In the genomic region with DNA sequence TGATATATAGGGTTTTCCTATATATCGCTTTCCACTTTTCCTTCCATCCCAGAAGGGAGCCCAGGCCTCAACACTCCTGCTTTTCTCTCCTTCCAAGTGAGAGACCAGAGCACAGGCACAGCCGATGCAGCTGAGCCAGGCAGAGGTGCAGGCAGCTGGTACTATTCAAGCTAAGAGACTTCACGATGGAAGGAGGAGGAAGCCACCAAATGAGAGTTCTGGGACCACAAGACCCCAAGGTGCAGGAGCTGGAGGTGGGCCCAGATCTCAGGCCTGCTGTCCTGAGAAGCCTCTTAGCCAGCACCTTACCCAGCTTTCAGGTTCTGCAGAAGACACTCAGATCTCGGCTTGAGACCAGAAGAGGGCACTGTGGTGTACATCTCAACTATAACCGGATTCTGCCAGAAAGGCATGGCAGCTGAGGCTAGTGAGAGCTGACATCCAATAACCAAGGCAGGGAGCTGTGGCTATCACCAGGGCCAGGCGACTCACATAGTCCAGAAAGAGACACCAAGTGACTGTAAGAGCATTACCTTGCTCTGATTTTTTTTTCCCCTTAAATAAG, we compare ENCODE assay signal across 10 mouse cellular contexts. TPM values are rescaled to one million over a fixed set of nuclear protein-coding genes. Genes with fewer than 3 reads are reported as not detected.
DNase-seq lines count a peak whose midpoint lies in the region; ATAC-seq and TF ChIP-seq lines count a peak whose summit lies in the region.
"Had no signal": no experiment of that assay in that cellular context is flagged by ENCODE, and none has a peak within 500 bp of the region (broad histone marks: within the 10 kb centered on the region; RNA-seq: fewer than 3 reads in every experiment).

No protein-coding gene starts in this region.

- H3K4me2 ChIP-seq in kidney, embryonic 16.5 days (replicated peaks; ENCODE audit: low read depth, low read length) = no peak overlapping the region
- H3K4me2 ChIP-seq: embryonic facial prominence, embryonic 12.5 days had no signal

- H3K27me3 ChIP-seq in kidney, adult 2 months (replicated peaks; ENCODE audit: control insufficient read depth, insufficient read depth, low read length) = no peaks in the 10 kb centered on the region
- no peaks in the 10 kb centered on the region for H3K27me3 ChIP-seq in kidney, embryonic 16.5 days (ENCODE audit: insufficient read depth, low read length)
- H3K27me3 ChIP-seq: embryonic facial prominence, embryonic 12.5 days had no signal

- 52% methylated on average over 6 of the region's 6 CpGs for WGBS in kidney, adult 2 months
- 61% methylated on average over 6 of the region's 6 CpGs for WGBS in kidney, embryonic 16.5 days

- no peak overlapping the region for H3K9ac ChIP-seq in kidney, embryonic 16.5 days (replicated peaks; ENCODE audit: low read length)
- H3K9ac ChIP-seq: embryonic facial prominence, embryonic 12.5 days had no signal

- H3K36me3 ChIP-seq in kidney, adult 2 months (ENCODE audit: control insufficient read depth, insufficient read depth, low read length) = peaks cover 2% of the 10 kb centered on the region; the same call in 1 of the 2 replicates
- H3K36me3 ChIP-seq in kidney, embryonic 16.5 days (ENCODE audit: insufficient read depth, low read length) = peaks cover 7% of the 10 kb centered on the region

- H3K4me3 ChIP-seq in kidney, adult 2 months (ENCODE audit: insufficient read depth, low read depth, low read length) = no peak overlapping the region
- H3K4me3 ChIP-seq in kidney, embryonic 16.5 days (ENCODE audit: low read length) = no peak overlapping the region
- H3K4me3 ChIP-seq: embryonic facial prominence, embryonic 12.5 days had no signal

- no peak for TF ChIP-seq POLR2A in kidney, adult 2 months (IDR thresholded peaks at IDR 0.05; ENCODE audit: low read depth, low read length)

- H3K4me1 ChIP-seq in kidney, adult 2 months (ENCODE audit: control insufficient read depth, insufficient read depth, low read length) = peaks cover 10% of the 10 kb centered on the region
- H3K4me1 ChIP-seq in kidney, embryonic 16.5 days (ENCODE audit: insufficient read depth, low read length) = peaks cover 22% of the 10 kb centered on the region

- TF ChIP-seq CTCF in kidney, adult 2 months (conservative IDR thresholded peaks at IDR 0.05; ENCODE audit: insufficient read depth, insufficient read length, low read depth, low read length) = peak; percentile 67

- no peaks in the 10 kb centered on the region for H3K9me3 ChIP-seq in kidney, embryonic 16.5 days (ENCODE audit: low read length)
- H3K9me3 ChIP-seq: embryonic facial prominence, embryonic 12.5 days had no signal

- no peak for ATAC-seq in kidney, embryonic 16.5 days (ENCODE audit: low FRiP score, low TSS enrichment)
- no peak for ATAC-seq in megakaryocyte-erythroid progenitor cell, adult 5-6 weeks (replicated peaks; ENCODE audit: low FRiP score, low TSS enrichment, poor library complexity, severe bottlenecking)

- H3K27ac ChIP-seq in kidney, adult 2 months (ENCODE audit: insufficient read depth, low read depth, low read length) = no peak overlapping the region
- H3K27ac ChIP-seq in kidney, embryonic 16.5 days (ENCODE audit: low read length) = no peak overlapping the region
- H3K27ac ChIP-seq: embryonic facial prominence, embryonic 12.5 days had no signal

- peak; percentile 81 for DNase-seq in kidney, adult 2 months
- peak; percentile 65 for DNase-seq in R1 (ENCODE audit: low read depth, low spot score)
- DNase-seq in cerebellum, postnatal 36 days = peak; percentile 58 to 64
- peak; percentile 45 to 56 for DNase-seq in layer of hippocampus, postnatal 10 days (ENCODE audit: low spot score in 2 of 2)
- peak; percentile 68 for DNase-seq in retina, postnatal 1 day
- no peak for DNase-seq in urinary bladder, postnatal 4 days (ENCODE audit: low spot score in 2 of 2)

RNA-seq across cellular contexts. Expression of a gene that starts 2.1 kb away (rescaled TPM):
- polyA plus RNA-seq in kidney, adult 2 months (2012; rRNA removed) = 6.4 and 6.7 TPM in 2 replicates
- polyA plus RNA-seq in kidney, embryonic 16.5 days (2015; fragmentation: Nextera tagmentation; extraction: Ambion mirVana) = 15.2 and 15.4 TPM in 2 replicates
- total RNA-seq in layer of hippocampus, postnatal 10 days (2021) = 1 to 10 TPM; 5.4 TPM
- total RNA-seq in megakaryocyte-erythroid progenitor cell, adult 5-6 weeks (2014; fragmentation: Nextera tagmentation) = 12.3 and 27.8 TPM in 2 replicates
- total RNA-seq in megakaryocyte-erythroid progenitor cell, adult 5-6 weeks (2017) = 5.6 and 8.5 TPM in 2 replicates

RNA-seq across cellular contexts. Expression of a gene that starts 17.0 kb away (rescaled TPM):
- 37.5 and 43.8 TPM in 2 replicates for polyA plus RNA-seq in kidney, adult 2 months (2012; rRNA removed)
- polyA plus RNA-seq in kidney, embryonic 16.5 days (2015; fragmentation: Nextera tagmentation; extraction: Ambion mirVana) = 2.8 and 3.1 TPM in 2 replicates
- total RNA-seq in layer of hippocampus, postnatal 10 days (2021) = 1 to 10 TPM; 1.1 to 1.8 TPM
- 1.8 and 1.9 TPM in 2 replicates for total RNA-seq in megakaryocyte-erythroid progenitor cell, adult 5-6 weeks (2014; fragmentation: Nextera tagmentation)
- total RNA-seq in megakaryocyte-erythroid progenitor cell, adult 5-6 weeks (2017) = 2.2 and 3.7 TPM in 2 replicates

RNA-seq across cellular contexts. Expression of a gene that starts 30.7 kb away (rescaled TPM):
- polyA plus RNA-seq in kidney, adult 2 months (2012; rRNA removed) = 56.0 and 60.5 TPM in 2 replicates
- polyA plus RNA-seq in kidney, embryonic 16.5 days (2015; fragmentation: Nextera tagmentation; extraction: Ambion mirVana) = 11.2 and 11.3 TPM in 2 replicates
- 10 to 100 TPM; 32.6 to 34.9 TPM for total RNA-seq in layer of hippocampus, postnatal 10 days (2021)
- 19.9 and 24.4 TPM in 2 replicates for total RNA-seq in megakaryocyte-erythroid progenitor cell, adult 5-6 weeks (2014; fragmentation: Nextera tagmentation)
- 24.4 and 37.8 TPM in 2 replicates for total RNA-seq in megakaryocyte-erythroid progenitor cell, adult 5-6 weeks (2017)

RNA-seq across cellular contexts. Expression of a gene that starts 40.0 kb away (rescaled TPM):
- not detected in 2 replicates for polyA plus RNA-seq in kidney, adult 2 months (2012; rRNA removed)
- not detected in 2 replicates for polyA plus RNA-seq in kidney, embryonic 16.5 days (2015; fragmentation: Nextera tagmentation; extraction: Ambion mirVana)
- total RNA-seq in layer of hippocampus, postnatal 10 days (2021) = not detected
- not detected in 2 replicates for total RNA-seq in megakaryocyte-erythroid progenitor cell, adult 5-6 weeks (2014; fragmentation: Nextera tagmentation)
- total RNA-seq in megakaryocyte-erythroid progenitor cell, adult 5-6 weeks (2017) = not detected in 2 replicates
- total RNA-seq: layer of hippocampus, postnatal 25 days had no signal
- polyA plus RNA-seq: embryonic facial prominence, embryonic 12.5 days had no signal

Comparison
In these comparisons a context has a peak if more than half of its experiments do, and no peak if none do; other contexts are left out.
1. DNase-seq: peak in kidney, adult 2 months (single experiment), R1 (single experiment), cerebellum, postnatal 36 days (2 of 2), layer of hippocampus, postnatal 10 days (2 of 2) and retina, postnatal 1 day (single experiment); none in urinary bladder, postnatal 4 days (0 of 2).